Mouse (Mus musculus) forebrain, embryonic 13.5 days (tissue): Measurements from ENCODE around the gene Ngly1. TPM values are rescaled to one million over a fixed set of nuclear protein-coding genes. Genes with fewer than 3 reads are reported as not detected.
A peak's percentile ranks its signal among the peaks of the same experiment; 100 is the strongest.

ENCODE experiments used
- ATAC-seq: fragments of 200-750 bp; cut with Nextera tagmentation; 2 replicates; pipeline ENCODE4 v1.8.0; 2017
- H3K27ac ChIP-seq: fragments of 300-500 bp; sonication (generic); 2 replicates; pipeline ENCODE4 v1.5.1; 2015; ENCODE audit warnings: inconsistent platforms, mild to moderate bottlenecking, moderate library complexity
- H3K27me3 ChIP-seq: fragments of 300-500 bp; sonication (generic); 2 replicates; pipeline ENCODE4 v1.6.1; 2015; ENCODE audit warnings: mild to moderate bottlenecking, inconsistent platforms
- H3K36me3 ChIP-seq: fragments of 300-500 bp; sonication (generic); 2 replicates; pipeline ENCODE4 v1.6.1; 2015; ENCODE audit warnings: mild to moderate bottlenecking, inconsistent platforms; ENCODE audit not compliant: poor library complexity, severe bottlenecking
- H3K4me1 ChIP-seq: fragments of 300-500 bp; sonication (generic); 2 replicates; pipeline ENCODE4 v1.6.1; 2015; ENCODE audit warnings: inconsistent platforms
- H3K4me2 ChIP-seq: fragments of 300-500 bp; sonication (generic); 2 replicates; pipeline ENCODE4 v1.6.1; 2015; ENCODE audit warnings: inconsistent platforms, mild to moderate bottlenecking, moderate library complexity
- H3K4me3 ChIP-seq: fragments of 300-500 bp; sonication (generic); 2 replicates; pipeline ENCODE4 v1.5.1; 2015; ENCODE audit warnings: mild to moderate bottlenecking, inconsistent platforms
- H3K9ac ChIP-seq: fragments of 300-500 bp; sonication (generic); 2 replicates; pipeline ENCODE4 v1.6.1; 2015; ENCODE audit warnings: mild to moderate bottlenecking, inconsistent platforms
- H3K9me3 ChIP-seq: fragments of 300-500 bp; sonication (generic); replicated peaks from 2 replicates; pipeline ENCODE4 v1.6.1; 2016; ENCODE audit warnings: inconsistent platforms
- WGBS: fragments of 180-500 bp; shearing (Covaris S2); methylation state at CpG from one replicate; pipeline ENCODE4 v1.1.7; 2015; 5-methylcytosine and 5-hydroxymethylcytosine counted together
- polyA plus RNA-seq: library from polyadenylated mRNA; unstranded; fragments of >200 nt; fragmentation: Nextera tagmentation; extraction: Ambion mirVana; gene quantifications from 2 replicates; pipeline ENCODE4 v1.2.1, GENCODE M21; 2015

Ngly1 gene
- polyA plus RNA-seq, 1 experiment from 2014 or later, result 26.9 TPM

GRCm38 (mm10) chr14:16267028-16267427 lies 17.9 kb downstream of the Ngly1 start:
- H3K4me2 ChIP-seq, result no peak overlapping the region
- WGBS, result 93% methylated on average over 5 of the region's 5 CpGs
- no peak for ATAC-seq
- H3K4me1 ChIP-seq, result no peaks in the 10 kb centered on the region
- no peak overlapping the region for H3K4me3 ChIP-seq
- H3K36me3 ChIP-seq, result 0 out of 2 replicates have a peak, but pooled peaks cover 5% of the 10 kb centered on the region
- H3K27me3 ChIP-seq, result no peaks in the 10 kb centered on the region
- no peak overlapping the region for H3K9ac ChIP-seq
- H3K9me3 ChIP-seq, result no peaks in the 10 kb centered on the region
- H3K27ac ChIP-seq, result no peak overlapping the region

- 97% methylated on average over 2 of the region's 2 CpGs for WGBS
- H3K4me2 ChIP-seq, result no peak overlapping the region
These were observed 20.7 kb downstream of the Ngly1 start for GRCm38 (mm10) chr14:16269776-16270175.

GRCm38 (mm10) chr14:16273677-16274076 lies 24.6 kb downstream of the Ngly1 start:
- no peak overlapping the region for H3K27ac ChIP-seq
- H3K36me3 ChIP-seq, result 0 out of 2 replicates have a peak, but pooled peaks cover 8% of the 10 kb centered on the region
- H3K4me3 ChIP-seq, result no peak overlapping the region
- no peak for ATAC-seq
- no peaks in the 10 kb centered on the region for H3K9me3 ChIP-seq
- no peak overlapping the region for H3K9ac ChIP-seq
- no peaks in the 10 kb centered on the region for H3K27me3 ChIP-seq
- no peaks in the 10 kb centered on the region for H3K4me1 ChIP-seq
- 88% methylated on average over 3 of the region's 3 CpGs for WGBS
- no peak overlapping the region for H3K4me2 ChIP-seq

More at GRCm38 (mm10) chr14:16269776-16270175, 20.7 kb downstream of the Ngly1 start:
- Histone ChIP-seq H3K9me3 (no peaks in the 10 kb centered on the region), H3K4me3 (no peak overlapping the region), H3K27me3 (no peaks in the 10 kb centered on the region), H3K9ac (no peak overlapping the region), H3K36me3 (0 out of 2 replicates have a peak, but pooled peaks cover 8% of the 10 kb centered on the region), H3K4me1 (no peaks in the 10 kb centered on the region), H3K27ac (no peak overlapping the region)
- ATAC-seq, result no peak

- Histone ChIP-seq H3K4me3 (no peak overlapping the region), H3K27me3 (no peaks in the 10 kb centered on the region), H3K9me3 (no peaks in the 10 kb centered on the region), H3K4me2 (no peak overlapping the region), H3K27ac (no peak overlapping the region), H3K36me3 (no peaks in the 10 kb centered on the region), H3K9ac (no peak overlapping the region), H3K4me1 (peaks cover 6% of the 10 kb centered on the region)
- WGBS, result 54% methylated on average over 4 of the region's 4 CpGs
- 0 out of 2 replicates have a peak, but pooled peaks have one; percentile 65 for ATAC-seq
These were observed 30.1 kb downstream of the Ngly1 start for GRCm38 (mm10) chr14:16279196-16279595.

GRCm38 (mm10) chr14:16283966-16284365 lies 34.9 kb downstream of the Ngly1 start:
- H3K27ac ChIP-seq, result no peak overlapping the region
- H3K9ac ChIP-seq, result no peak overlapping the region

GRCm38 (mm10) chr14:16292371-16292770 lies 43.3 kb downstream of the Ngly1 start:
- Histone ChIP-seq H3K27me3 (no peaks in the 10 kb centered on the region), H3K36me3 (no peaks in the 10 kb centered on the region), H3K4me2 (no peak overlapping the region), H3K4me1 (peaks cover 7% of the 10 kb centered on the region; the same call in 1 of the 2 replicates), H3K4me3 (no peak overlapping the region), H3K9ac (no peak overlapping the region), H3K9me3 (no peaks in the 10 kb centered on the region), H3K27ac (no peak overlapping the region)
- WGBS, result 8% methylated on average over 1 of the region's 1 CpGs
- ATAC-seq, result no peak

More at GRCm38 (mm10) chr14:16283966-16284365, 34.9 kb downstream of the Ngly1 start:
- 85% methylated on average over 4 of the region's 4 CpGs for WGBS
- no peak for ATAC-seq
- Histone ChIP-seq H3K9me3 (no peaks in the 10 kb centered on the region), H3K4me3 (no peak overlapping the region), H3K4me1 (peaks cover 6% of the 10 kb centered on the region), H3K27me3 (no peaks in the 10 kb centered on the region), H3K36me3 (no peaks in the 10 kb centered on the region), H3K4me2 (no peak overlapping the region)

GRCm38 (mm10) chr14:16293015-16293414 lies 43.9 kb downstream of the Ngly1 start:
- Histone ChIP-seq H3K27ac (no peak overlapping the region), H3K27me3 (no peaks in the 10 kb centered on the region), H3K9ac (no peak overlapping the region), H3K9me3 (no peaks in the 10 kb centered on the region), H3K4me1 (peaks cover 7% of the 10 kb centered on the region; the same call in 1 of the 2 replicates), H3K36me3 (no peaks in the 10 kb centered on the region), H3K4me3 (no peak overlapping the region), H3K4me2 (no peak overlapping the region)
- ATAC-seq, result no peak

- no peak overlapping the region for H3K9ac ChIP-seq
- H3K36me3 ChIP-seq, result no peaks in the 10 kb centered on the region
- no peak for ATAC-seq
- H3K27me3 ChIP-seq, result no peaks in the 10 kb centered on the region
- H3K27ac ChIP-seq, result no peak overlapping the region
- WGBS, result 89% methylated on average over 1 of the region's 1 CpGs
- no peak overlapping the region for H3K4me2 ChIP-seq
- H3K4me1 ChIP-seq, result peaks cover 7% of the 10 kb centered on the region; the same call in 1 of the 2 replicates
- H3K9me3 ChIP-seq, result no peaks in the 10 kb centered on the region
- H3K4me3 ChIP-seq, result no peak overlapping the region
These were observed 44.8 kb downstream of the Ngly1 start for GRCm38 (mm10) chr14:16293921-16294320.

- no peaks in the 10 kb centered on the region for H3K27me3 ChIP-seq
- no peak overlapping the region for H3K4me2 ChIP-seq
- no peak overlapping the region for H3K9ac ChIP-seq
- H3K9me3 ChIP-seq, result no peaks in the 10 kb centered on the region
- H3K27ac ChIP-seq, result no peak overlapping the region
- H3K4me1 ChIP-seq, result peaks cover 7% of the 10 kb centered on the region; the same call in 1 of the 2 replicates
- peaks cover 9% of the 10 kb centered on the region; the same call in 1 of the 2 replicates for H3K36me3 ChIP-seq
- ATAC-seq, result no peak
- WGBS, result 49% methylated on average over 2 of the region's 2 CpGs
- no peak overlapping the region for H3K4me3 ChIP-seq
These were observed 47.9 kb downstream of the Ngly1 start for GRCm38 (mm10) chr14:16296816-16297468.

- Histone ChIP-seq H3K4me2 (no peak overlapping the region), H3K36me3 (peaks cover 14% of the 10 kb centered on the region), H3K27ac (no peak overlapping the region), H3K9ac (no peak overlapping the region), H3K4me1 (peaks cover 4% of the 10 kb centered on the region; the same call in 1 of the 2 replicates), H3K9me3 (no peaks in the 10 kb centered on the region), H3K4me3 (no peak overlapping the region), H3K27me3 (no peaks in the 10 kb centered on the region)
- 88% methylated on average over 5 of the region's 5 CpGs for WGBS
- no peak for ATAC-seq
These were observed 52.7 kb downstream of the Ngly1 start for GRCm38 (mm10) chr14:16301735-16302134.

- no peak overlapping the region for H3K4me2 ChIP-seq
- H3K4me1 ChIP-seq, result no peaks in the 10 kb centered on the region
- no peaks in the 10 kb centered on the region for H3K9me3 ChIP-seq
- H3K9ac ChIP-seq, result no peak overlapping the region
- 50% methylated on average over 1 of the region's 1 CpGs for WGBS
- ATAC-seq, result no peak
- H3K27me3 ChIP-seq, result no peaks in the 10 kb centered on the region
- H3K36me3 ChIP-seq, result peaks cover 14% of the 10 kb centered on the region
- no peak overlapping the region for H3K27ac ChIP-seq
- no peak overlapping the region for H3K4me3 ChIP-seq
These were observed 53.6 kb downstream of the Ngly1 start for GRCm38 (mm10) chr14:16302688-16303087.

- Histone ChIP-seq H3K9ac (no peak overlapping the region), H3K4me2 (no peak overlapping the region), H3K9me3 (no peaks in the 10 kb centered on the region), H3K27ac (no peak overlapping the region), H3K36me3 (no peaks in the 10 kb centered on the region), H3K4me1 (peaks cover 8% of the 10 kb centered on the region), H3K27me3 (no peaks in the 10 kb centered on the region), H3K4me3 (no peak overlapping the region)
- ATAC-seq, result no peak
- 40% methylated on average over 6 of the region's 6 CpGs for WGBS
These were observed 61.7 kb downstream of the Ngly1 start for GRCm38 (mm10) chr14:16310791-16311190.

GRCm38 (mm10) chr14:16312599-16312998 lies 63.5 kb downstream of the Ngly1 start:
- no peaks in the 10 kb centered on the region for H3K36me3 ChIP-seq
- H3K27ac ChIP-seq, result no peak overlapping the region
- no peak overlapping the region for H3K9ac ChIP-seq
- H3K4me3 ChIP-seq, result no peak overlapping the region
- ATAC-seq, result no peak
- no peaks in the 10 kb centered on the region for H3K27me3 ChIP-seq
- no peak overlapping the region for H3K4me2 ChIP-seq
- peaks cover 8% of the 10 kb centered on the region for H3K4me1 ChIP-seq
- H3K9me3 ChIP-seq, result no peaks in the 10 kb centered on the region
- WGBS, result 69% methylated on average over 1 of the region's 1 CpGs
